Mouse (Mus musculus): ENCODE measurements around the gene Ppa2.

The Ppa2 gene

GRCm38 (mm10) chr3:133405636-133406035 is 95.7 kb downstream of the Ppa2 start:
- DNase-seq, result no peak

- DNase-seq, result no peak
Measured at GRCm38 (mm10) chr3:133406248-133406647, 96.3 kb downstream of the Ppa2 start.

- DNase-seq, result no peak
Measured at GRCm38 (mm10) chr3:133411123-133411675, 101.3 kb downstream of the Ppa2 start.

- no peak for DNase-seq
Measured at GRCm38 (mm10) chr3:133411768-133412167, 101.9 kb downstream of the Ppa2 start.

- no peak for DNase-seq
Measured at GRCm38 (mm10) chr3:133414747-133415146, 104.8 kb downstream of the Ppa2 start.

GRCm38 (mm10) chr3:133423073-133423472 is 113.2 kb downstream of the Ppa2 start:
- no peak for DNase-seq

Data from cerebellum, adult 9-11 months (tissue).